Mouse (Mus musculus): ENCODE results near the gene Gm9376.

Gm9376 gene

DNA sequence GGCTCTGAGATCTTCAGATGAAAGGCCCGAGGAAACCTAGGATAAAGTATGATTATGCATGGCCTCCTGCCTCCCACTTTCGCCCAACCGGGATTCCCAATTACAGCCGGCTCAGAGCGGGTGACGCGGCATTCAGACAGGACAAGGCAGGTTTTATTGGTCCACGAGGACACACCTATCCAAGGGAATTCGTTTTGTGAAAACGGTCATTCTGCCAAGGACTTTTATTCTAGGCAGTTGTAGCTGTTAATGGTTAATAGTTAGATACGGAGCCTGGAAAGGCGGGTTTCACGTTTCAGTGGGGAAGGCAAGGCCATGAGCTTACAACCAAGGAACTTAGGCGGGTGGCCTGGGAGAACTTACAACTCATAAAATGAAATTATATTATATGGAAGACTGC lies 16.2 kb downstream of the Gm9376 start:
- CTCF ChIA-PET: no interaction called here

DNA sequence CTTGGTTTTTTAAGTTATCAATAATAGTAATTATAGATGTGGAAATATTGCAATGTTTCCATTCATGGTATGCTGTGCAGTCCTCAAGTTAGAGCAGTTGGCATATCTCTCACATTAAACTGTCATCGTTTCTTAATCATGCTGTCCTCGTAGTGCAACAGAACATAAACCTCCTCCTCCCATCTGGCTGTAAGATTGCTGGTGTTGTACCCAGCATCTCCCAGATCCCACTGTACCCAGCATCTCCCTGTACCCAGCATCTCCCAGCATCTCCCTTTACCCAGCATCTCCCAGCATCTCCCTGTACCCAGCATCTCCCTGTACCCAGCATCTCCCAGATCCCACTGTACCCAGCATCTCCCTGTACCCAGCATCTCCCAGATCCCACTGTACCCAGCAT lies 19.3 kb downstream of the Gm9376 start:
- CTCF ChIA-PET: no interaction called here

DNA sequence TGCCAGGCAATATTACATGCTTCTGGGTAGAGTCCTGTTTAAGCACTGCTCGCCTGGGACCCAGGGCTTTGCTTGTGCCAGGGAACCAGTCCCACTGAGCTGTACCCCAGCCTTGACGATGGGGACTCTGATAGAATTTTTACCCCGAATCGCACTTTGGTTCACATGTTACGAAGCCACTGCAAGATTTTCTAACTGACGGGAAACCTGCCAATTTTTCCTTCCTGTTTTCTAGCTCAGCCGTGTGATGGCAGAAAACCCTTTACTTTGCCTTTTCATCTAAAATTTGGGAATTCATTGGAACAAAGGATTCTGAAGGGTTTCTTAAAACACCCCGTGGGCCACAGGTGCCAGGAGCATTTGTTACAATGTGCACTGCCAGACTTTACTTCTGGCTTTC lies 22.4 kb downstream of the Gm9376 start:
- CTCF ChIA-PET: no interaction called here

DNA sequence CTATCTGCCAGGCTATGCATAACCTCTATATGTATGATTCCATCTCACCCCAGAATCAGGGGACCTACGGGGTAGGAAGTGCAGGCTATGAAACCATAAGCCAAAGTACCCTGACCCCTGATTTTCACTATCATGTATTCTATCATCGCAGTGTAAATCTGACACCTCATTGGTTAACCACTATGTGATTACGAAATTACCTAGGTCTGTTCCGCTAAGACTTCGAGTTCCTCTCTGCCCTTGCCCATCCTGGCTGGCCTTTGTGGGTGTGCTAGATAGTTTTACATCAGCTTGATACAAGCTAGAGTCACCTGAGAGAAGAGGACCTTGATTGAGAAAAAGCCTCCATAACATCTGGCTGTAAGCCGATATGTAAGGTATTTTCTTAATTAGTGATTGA lies 23.2 kb downstream of the Gm9376 start:
- CTCF ChIA-PET: no interaction called here

DNA sequence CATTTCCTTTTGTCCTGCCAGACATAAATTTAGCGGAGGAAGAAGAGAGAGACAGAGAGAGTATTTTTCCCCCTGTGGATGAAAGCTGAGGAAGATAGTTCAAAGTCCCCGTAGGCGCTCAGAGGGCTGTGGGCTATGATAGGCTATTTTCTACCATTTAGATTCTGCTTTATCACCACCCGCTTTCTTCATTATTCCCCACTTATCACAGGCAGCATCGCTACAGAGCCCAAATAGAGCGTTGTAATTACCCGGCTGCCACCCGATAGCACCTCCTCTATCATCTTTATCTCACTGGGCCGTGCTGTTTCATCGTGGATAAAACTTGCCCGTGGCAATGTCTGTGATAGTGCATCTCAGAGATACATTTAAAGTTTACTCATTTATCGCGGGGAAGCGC lies 35.8 kb downstream of the Gm9376 start:
- CTCF ChIA-PET: no interaction called here

DNA sequence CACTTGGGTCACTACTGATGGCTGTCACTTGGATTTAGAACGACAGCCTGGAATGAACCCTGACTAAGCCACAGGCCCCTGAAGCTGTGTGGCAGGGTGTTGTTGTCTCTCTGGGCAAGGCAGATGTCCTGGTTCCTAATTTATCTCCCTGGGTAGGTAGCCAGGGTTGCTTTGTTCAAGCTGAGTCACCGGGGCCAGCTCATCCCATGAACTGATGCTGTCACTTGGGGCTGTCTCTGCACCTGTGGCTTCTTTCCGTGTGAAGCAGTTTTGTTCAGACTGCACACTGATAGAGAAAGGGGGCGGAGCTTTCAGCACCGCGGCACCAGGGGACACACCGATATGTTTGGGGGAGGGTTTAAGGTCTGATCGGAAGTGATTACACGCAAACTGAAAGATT lies 37.8 kb downstream of the Gm9376 start:
- CTCF ChIA-PET: no interaction called here

DNA sequence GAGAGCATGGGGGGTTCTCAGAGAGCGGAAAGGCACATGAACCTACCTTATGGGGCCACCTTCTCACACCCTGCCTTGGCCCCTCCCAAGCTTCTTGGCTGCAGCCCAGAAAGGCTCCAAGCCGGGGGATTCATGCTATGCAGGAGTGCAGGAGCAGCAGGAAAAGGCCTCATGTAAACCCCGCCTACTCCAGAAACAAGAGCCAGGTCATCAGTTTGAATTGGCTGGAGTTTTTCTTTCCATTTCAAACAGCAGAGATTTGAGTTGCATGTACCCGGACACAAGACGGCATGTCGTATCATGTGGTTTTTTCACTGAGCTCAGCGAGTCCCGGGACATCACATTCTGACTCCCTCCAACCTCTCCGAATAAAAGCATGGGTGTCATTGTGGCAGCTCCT lies 39.2 kb downstream of the Gm9376 start:
- CTCF ChIA-PET: no interaction called here

DNA sequence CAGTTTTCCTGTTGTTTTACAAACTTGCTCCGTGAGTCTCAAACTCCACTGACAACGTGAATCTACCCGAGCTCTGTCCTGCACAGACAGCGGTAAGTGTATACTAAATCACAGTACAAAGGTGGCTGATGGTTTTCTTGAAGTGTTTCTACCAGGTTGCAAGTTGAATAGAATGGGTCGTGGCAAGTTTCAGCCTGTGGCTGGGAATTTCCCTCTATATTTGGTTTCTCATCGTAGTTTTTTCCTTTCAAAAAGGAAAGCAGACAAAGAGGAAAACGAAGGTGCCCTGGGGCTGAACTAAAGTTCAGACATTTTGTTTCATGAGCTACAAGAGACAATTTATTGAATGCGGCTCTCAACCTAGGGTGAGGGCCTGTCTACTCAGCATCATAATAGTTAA lies 40.3 kb downstream of the Gm9376 start:
- CTCF ChIA-PET: no interaction called here

DNA sequence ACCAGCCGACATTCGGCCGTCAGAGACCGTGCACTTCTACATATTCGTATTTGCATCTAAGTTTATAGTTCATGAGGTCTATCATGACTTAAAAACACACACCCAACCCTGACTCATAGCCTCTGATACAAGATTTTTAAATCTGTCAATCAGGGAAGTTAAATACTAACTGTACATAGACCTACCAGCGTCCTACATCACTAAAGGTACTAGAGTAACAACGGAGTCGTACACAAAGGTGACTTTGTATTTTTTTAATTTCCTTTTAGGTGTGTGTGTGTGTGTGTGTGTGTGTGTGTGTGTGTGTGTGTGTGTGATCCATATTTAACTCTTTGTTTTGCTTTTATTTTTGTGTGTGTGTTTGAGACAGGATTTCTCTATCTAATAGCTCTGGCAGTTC lies 44.9 kb downstream of the Gm9376 start:
- CTCF ChIA-PET: no interaction called here

DNA sequence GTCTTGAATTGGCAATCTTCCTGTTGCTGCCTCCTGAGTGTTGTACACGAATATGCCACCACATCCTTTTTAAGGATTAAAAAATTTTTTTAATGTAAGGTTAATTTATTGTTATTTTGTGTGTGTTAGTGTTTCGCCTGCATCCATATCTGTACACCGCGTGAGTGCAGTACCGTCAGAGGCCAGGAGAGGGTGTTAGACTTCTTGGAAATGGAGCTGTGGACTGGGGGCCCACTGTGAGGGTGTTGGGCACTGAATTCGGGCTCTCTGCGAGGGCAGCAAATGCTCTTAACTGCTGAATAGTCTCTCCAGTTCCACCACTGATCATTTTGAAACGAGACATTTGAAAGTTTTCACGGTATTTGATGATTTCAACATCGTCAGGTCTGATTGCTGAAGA lies 45.9 kb downstream of the Gm9376 start:
- CTCF ChIA-PET: no interaction called here

DNA sequence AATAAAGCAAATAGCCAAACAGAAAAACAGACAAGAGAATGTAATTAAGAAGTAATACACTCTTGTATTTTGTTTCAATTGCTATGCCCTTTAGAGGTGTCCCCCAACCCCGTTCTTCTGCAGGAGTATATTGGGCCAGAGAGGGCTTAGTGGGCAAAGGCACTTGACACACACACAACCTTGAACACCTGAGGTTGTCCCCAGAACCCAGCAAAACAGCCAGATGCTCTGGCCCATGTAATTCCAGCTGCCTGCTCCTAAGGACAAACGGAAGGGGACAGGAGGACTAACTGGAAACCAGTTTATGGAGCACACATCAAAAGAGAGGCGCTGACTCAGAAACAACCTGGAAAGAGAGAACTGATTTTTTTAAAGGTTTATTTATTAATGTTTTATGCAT lies 47.2 kb downstream of the Gm9376 start:
- CTCF ChIA-PET: no interaction called here

DNA sequence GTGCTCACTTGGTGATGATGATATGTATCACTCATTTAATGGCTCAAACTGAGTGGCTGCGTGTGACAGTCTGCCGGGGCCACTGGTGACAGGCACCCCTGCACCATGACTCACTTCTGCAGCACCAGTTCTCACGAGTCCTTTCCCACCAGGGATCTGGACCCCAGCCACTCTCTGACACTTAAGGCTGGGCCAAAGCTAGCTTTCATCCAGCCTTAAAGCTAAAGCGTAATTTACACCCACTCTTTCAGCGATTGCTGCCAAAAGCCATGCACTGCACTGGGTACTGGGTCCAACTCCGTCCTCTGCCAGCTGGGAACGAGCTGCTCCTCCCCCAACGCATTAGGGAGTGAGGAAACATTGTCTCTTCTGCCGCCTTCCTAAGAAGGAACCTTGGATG lies 50.5 kb downstream of the Gm9376 start:
- CTCF ChIA-PET: interaction anchor here (0.6 kb wide), 1 partner anchor 102 kb away, joined by 9 read pairs; no protein-coding TSS in a partner anchor
